Mouse (Mus musculus) activated CD4-positive, CD25-positive, alpha-beta regulatory T cell (primary cell): ENCODE results near the gene Crb3. TPM values are rescaled to one million over a fixed set of nuclear protein-coding genes. Genes with fewer than 3 reads are reported as not detected.

Source experiments
- polyA plus RNA-seq, 2 experiments: library from polyadenylated mRNA; unstranded; fragments of 100-300 nt; shearing (Covaris generic); gene quantifications; one replicate each; pipeline ENCODE4 v1.2.1; 2017

Crb3 gene
- polyA plus RNA-seq: 1 to 10 TPM in 1 of 2 experiments, under 1 TPM in 1; 0.81 to 2.7 TPM

DNA sequence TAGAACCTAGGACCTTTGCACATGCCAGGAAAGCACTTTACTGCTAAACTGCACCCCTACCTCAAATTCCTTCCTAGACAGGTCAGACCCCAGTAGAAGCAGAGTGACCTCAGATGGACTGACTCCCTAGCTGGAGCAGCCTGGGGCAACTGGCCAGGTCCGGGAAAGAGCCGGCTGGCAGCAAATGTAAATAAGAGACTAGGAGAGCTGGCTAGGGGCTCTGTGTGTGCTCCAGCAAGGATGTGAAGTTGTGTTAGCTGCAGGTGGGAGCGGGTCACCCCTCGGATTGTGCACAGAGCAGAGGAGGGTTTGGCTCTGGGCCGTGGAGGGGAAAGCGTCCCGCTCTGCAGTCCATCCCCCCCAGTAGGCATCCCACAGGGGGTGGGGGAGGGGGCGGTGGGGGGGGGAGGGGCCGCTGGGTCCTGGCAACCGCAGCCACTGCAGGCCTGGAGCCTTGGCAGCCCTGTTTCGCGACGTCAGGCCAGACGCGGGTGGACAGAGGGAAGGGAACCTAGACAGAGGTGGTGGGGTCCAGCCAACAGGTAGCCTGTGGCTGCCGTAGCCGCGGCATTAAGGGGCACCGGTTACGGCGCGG lies at the start of gene Crb3:
Gene Crb3, plus strand, starts transcription at position 215 of the 595 bp plus-strand sequence.

DNA sequence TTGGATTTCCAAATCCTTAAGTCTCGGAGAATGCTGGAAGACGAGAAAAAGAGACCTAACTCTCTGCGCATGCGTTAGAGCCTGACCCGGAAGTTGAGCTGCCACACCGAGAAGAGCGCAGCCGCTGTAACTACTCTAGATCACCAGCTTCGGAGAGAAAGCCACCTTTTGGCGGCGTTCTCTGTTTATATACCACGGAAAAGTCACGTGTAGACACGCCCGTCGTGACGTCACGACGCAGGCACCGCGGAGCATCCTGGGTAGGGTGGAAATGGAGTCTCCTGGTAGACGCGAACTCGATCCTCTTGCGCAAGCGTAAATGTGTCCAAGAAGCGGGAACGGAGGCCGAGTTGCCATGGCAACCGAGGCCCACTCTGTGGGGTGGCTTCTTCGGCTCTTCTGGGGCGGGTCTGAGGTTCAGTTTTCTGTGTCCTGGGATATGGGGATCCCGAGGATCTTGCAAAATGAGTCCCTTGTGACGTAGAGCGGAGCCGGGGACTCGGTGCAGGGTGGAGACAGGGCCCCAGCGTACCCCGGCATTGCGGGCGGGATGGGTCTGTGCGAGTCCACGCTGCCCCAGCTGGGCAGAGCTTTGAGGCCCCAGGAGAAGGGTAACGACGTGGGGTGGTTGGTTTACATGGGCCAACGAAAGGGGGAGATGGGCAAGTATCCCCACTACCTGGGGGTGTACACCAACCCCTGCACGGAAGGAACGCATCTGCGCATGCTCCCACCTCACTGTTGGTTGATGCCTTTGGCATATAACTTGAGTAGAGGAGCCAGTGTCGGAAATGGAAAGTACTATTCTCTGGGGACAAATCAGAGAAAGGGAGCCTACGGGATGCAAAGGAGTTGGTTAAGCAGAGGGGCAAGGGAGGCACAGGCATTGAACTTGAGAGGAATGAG lies 47.4 kb upstream of the Crb3 start, which contains the start of the genes Gtf2f1 and Gm17949:
Gene Gtf2f1, minus strand, starts transcription at position 53 of the 906 bp plus-strand sequence.
Gene Gm17949, plus strand, starts transcription at position 234 of the 906 bp plus-strand sequence.

DNA sequence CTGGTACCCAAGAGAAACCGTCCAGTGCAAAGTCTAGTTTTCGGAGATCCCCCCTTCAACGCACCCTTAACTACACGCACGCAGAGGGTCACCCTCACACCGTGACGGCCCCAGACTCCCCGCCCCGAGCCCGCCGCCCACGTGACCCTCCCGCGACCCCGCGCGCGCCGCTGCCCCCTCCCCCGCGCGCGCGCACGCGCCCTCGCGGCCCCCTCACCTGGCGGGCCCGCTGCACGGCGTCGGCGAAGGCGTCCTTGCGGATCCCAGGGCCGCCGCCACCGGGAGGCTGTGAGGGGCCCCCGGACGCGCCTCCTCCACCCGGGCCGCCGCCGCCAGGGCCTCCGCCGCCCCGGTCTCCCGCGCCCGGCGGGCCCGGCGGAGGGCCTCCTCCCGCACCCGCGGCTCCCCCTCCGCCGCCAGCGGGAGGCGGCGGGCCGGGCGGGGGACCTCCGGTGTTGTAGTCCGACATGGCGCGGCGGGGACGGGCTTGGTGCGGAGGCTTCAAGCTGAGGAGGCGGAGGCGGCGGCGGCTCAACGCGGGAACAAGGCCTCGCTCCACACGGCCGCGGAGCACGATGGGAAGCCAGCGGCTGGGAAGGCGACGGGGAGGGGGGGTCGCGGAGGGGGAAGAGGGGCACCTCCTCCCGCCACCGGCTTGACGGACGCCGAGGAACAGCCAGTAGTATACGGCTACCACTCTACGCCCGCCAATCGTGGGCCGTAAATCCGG lies 27.8 kb upstream of the Crb3 start, which contains the start of gene Khsrp:
Gene Khsrp, minus strand, starts transcription at position 592 of the 730 bp plus-strand sequence.

DNA sequence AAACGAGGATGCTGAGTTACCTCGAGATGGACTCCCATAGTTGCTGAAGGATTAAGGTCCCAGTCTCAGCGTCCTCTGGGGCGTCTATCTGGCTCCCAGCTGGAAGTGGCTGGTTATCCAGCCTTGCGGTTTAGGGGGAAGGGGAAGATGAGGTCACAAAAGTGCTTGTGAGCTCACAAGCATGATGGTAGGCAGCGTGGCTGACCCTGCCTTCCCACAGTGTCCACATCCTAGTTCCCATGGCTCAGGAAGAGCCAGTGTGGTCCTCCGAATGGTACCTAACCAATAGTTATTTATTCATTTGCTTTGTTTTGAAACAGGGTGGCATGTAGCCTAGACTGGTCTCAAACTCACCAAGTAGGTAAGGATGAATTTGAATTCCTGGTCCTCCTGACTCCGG lies 17.4 kb upstream of the Crb3 start, which contains the start of gene Slc25a41:
Gene Slc25a41, minus strand, starts transcription at position 101 of the 400 bp plus-strand sequence.

DNA sequence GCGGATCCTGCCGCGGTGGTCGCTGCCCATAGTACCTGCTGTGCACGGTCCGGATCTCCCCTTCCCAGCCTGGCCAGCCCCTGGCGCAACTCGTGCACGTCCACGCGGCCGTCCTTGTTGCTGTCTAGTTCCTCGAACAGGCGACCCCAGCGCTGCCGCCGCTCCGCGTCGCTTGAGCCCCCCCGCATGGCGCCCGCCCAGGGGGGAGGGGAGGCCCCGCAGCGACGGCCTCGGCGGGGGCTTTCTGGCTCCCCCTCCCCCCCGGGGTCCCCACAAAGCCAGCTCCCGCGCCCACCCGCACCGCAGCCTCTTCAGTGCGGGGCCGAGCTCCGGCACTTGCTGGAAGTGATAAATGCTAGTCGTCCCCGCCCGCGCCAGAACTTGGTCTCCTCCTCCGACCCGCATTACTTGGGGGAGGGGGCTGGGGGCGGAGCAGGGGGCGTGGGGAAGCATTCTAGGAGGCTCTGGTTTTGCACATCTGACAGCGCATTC lies 627 bp downstream of the Crb3 start, which contains the start of gene Slc25a23:
Gene Slc25a23, minus strand, starts transcription at position 378 of the 492 bp plus-strand sequence.

DNA sequence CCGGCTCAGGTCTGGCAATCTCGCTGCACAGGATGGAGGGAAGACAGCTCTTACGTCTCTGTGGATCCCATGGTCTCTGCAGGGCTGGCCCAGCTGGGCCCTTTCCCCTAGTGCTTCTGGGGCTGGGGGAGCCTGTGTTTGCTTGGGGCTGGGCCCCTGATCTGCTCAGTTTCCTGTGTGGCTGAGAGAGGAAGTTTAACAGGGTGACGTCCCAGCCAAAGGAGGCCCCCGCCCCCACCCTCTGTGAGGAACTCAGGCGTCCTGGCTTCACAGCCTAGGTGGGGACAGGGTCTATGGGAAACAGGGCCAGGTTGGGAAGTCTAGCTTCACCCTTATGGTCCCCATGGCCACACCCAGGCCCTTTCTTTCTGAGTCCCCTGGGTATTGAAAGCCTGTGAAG lies 19.4 kb downstream of the Crb3 start, which contains the start of gene Dennd1c:
Gene Dennd1c, minus strand, starts transcription at position 179 of the 400 bp plus-strand sequence.

DNA sequence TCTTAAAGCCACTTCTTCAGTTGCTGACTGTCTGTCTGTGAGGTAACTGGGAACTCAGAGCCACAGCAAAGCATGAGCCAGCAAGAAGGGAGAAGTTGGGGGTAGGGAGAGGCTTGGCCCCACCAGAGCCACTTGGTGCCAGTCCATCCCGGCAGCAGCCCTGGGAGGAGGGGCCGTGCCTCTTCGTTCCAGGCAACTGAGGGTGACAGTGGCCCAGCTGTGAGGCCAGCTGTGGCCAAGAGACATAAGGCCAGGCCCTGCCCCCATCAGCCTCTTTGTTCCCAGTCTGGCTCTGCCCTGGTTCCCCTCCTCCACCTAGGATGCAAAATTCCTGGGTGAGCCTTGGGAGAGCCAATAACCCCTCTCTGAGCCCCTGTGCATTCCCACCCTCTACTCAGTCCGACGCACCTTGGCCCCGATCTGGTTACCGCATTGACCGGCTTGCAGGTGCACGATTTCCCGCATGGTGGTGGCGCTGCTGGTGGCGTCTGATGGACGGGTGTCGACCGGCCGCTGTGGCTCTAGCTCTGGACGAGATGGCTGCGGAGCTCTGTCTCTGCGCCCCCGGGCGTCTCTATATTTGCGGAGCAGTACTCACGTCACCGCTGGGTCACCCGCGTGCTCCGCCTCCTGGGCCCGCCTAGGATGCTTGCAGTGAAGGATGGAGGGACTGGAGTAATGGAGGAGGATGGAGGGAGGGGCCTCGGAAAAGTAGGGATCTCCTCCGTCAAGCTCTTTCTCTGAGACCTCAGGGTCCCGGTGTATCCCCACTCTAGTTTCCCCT lies 28.3 kb downstream of the Crb3 start, which contains the start of gene Tubb4a:
Gene Tubb4a, minus strand, starts transcription at position 734 of the 784 bp plus-strand sequence.

DNA sequence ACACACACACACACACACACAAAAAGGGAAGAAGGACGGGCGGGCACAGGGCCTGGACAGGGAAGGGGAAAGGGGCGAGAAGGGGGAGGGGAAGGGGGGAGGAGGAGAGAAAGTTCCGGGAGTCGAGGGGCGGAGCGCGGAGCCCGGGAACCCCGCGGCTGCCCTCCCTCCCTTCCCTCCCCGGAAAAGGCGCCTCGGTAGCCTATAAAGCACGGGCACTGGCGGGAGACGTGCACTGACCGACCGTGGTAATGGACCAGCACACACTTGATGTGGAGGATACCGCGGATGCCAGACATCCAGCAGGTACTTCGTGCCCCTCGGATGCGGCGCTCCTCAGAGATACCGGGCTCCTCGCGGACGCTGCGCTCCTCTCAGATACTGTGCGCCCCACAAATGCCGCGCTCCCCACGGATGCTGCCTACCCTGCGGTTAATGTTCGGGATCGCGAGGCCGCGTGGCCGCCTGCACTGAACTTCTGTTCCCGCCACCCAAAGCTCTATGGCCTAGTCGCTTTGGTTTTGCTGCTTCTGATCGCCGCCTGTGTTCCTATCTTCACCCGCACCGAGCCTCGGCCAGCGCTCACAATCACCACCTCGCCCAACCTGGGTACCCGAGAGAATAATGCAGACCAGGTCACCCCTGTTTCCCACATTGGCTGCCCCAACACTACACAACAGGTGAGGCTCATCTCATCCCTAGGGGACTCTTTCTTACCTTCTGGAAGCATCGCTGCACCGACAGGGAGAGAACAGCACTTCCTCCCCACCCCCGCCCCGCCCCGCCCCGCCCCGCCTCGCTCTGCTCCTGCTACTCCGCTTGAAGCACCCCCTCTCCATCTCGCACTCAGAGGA lies 46.5 kb downstream of the Crb3 start, which contains the start of gene Tnfsf9:
Gene Tnfsf9, plus strand, starts transcription at position 145 of the 854 bp plus-strand sequence.

Other genes starting within 250 kb of the Crb3 start
- gene Rfx2, start 228.1 kb upstream of the Crb3 start, polyA plus RNA-seq: 1 to 10 TPM in 1 of 2 experiments, under 1 TPM in 1; 0.95 to 1.7 TPM
- not detected for gene Acsbg2, start 184.7 kb upstream of the Crb3 start, polyA plus RNA-seq
- gene 1700061G19Rik, start 183.6 kb upstream of the Crb3 start, polyA plus RNA-seq: under 1 TPM; 0.10 to 0.27 TPM
- gene Mllt1, start 123.7 kb upstream of the Crb3 start, polyA plus RNA-seq: 10 to 100 TPM; 31.3 to 45.7 TPM
- gene Acer1, start 77.0 kb upstream of the Crb3 start, polyA plus RNA-seq: not detected
- 10 to 100 TPM; 46.4 to 81.8 TPM for gene Clpp, start 68.8 kb upstream of the Crb3 start, polyA plus RNA-seq
- gene Alkbh7, start 61.8 kb upstream of the Crb3 start, polyA plus RNA-seq: 10 to 100 TPM; 25.2 to 32.7 TPM
- not detected for gene Pspn, start 59.1 kb upstream of the Crb3 start, polyA plus RNA-seq
- 10 to 100 TPM; 78.7 to 81.9 TPM for gene Gtf2f1, start 47.8 kb upstream of the Crb3 start, polyA plus RNA-seq
- under 1 TPM in 1 of 2 experiments, not detected in 1; 0.25 TPM for gene Gm17949, start 47.6 kb upstream of the Crb3 start, polyA plus RNA-seq
- 10 to 100 TPM; 38.5 to 45.9 TPM for gene Khsrp, start 27.6 kb upstream of the Crb3 start, polyA plus RNA-seq
- gene Slc25a41, start 17.5 kb upstream of the Crb3 start, polyA plus RNA-seq: under 1 TPM in 1 of 2 experiments, not detected in 1; 0.33 TPM
- gene Slc25a23, start 758 bp downstream of the Crb3 start, polyA plus RNA-seq: 10 to 100 TPM in 1 of 2 experiments, 1 to 10 TPM in 1; 4.3 to 12.1 TPM
- gene Dennd1c, start 19.4 kb downstream of the Crb3 start, polyA plus RNA-seq: 100 to 1,000 TPM; 278 to 303 TPM
- 1 to 10 TPM; 1.8 to 2.4 TPM for gene Tubb4a, start 28.7 kb downstream of the Crb3 start, polyA plus RNA-seq
- 10 to 100 TPM in 1 of 2 experiments, 1 to 10 TPM in 1; 8.9 to 10.4 TPM for gene Tnfsf9, start 46.2 kb downstream of the Crb3 start, polyA plus RNA-seq
- 1 to 10 TPM; 1.4 TPM for gene Cd70, start 90.7 kb downstream of the Crb3 start, polyA plus RNA-seq
- 10 to 100 TPM in 1 of 2 experiments, 1 to 10 TPM in 1; 3.5 to 11.8 TPM for gene Tnfsf14, start 135.1 kb downstream of the Crb3 start, polyA plus RNA-seq
- 1 to 10 TPM; 2.0 to 8.7 TPM for gene C3, start 169.0 kb downstream of the Crb3 start, polyA plus RNA-seq
- 10 to 100 TPM; 53.6 to 94.4 TPM for gene Gpr108, start 189.3 kb downstream of the Crb3 start, polyA plus RNA-seq
- gene Trip10, start 190.3 kb downstream of the Crb3 start, polyA plus RNA-seq: 1 to 10 TPM; 2.1 to 3.5 TPM
- 100 to 1,000 TPM; 167 to 169 TPM for gene Vav1, start 220.0 kb downstream of the Crb3 start, polyA plus RNA-seq